In genomic region chr16:15185714-15186113, GRCm38 (mm10) we compare ENCODE assay signal across 25 mouse cellular contexts.
DNase-seq lines count a peak whose midpoint lies in the region; TF ChIP-seq lines count a peak whose summit lies in the region.
"Had no signal": no experiment of that assay in that cellular context is flagged by ENCODE, and none has a peak within 500 bp of the region (broad histone marks: within the 10 kb centered on the region; RNA-seq: fewer than 3 reads in every experiment).

No protein-coding gene starts in this region.

- H3K27me3 ChIP-seq in C2C12 (ENCODE audit: control insufficient read depth, insufficient read depth, insufficient read length), result no peaks in the 10 kb centered on the region
- H3K27me3 ChIP-seq: CH12.LX; embryonic facial prominence, embryonic 12.5 days; embryonic facial prominence, embryonic 15.5 days; forebrain, embryonic 13.5 days; hindbrain, embryonic 13.5 days; intestine, embryonic 15.5 days had no signal

- peak; percentile 44 for DNase-seq in 3134 (ENCODE audit: extremely low read depth, insufficient read length, low spot score)
- DNase-seq in thymus, postnatal 0 days (ENCODE audit: low spot score), result no peak
- DNase-seq in urinary bladder, postnatal 14 days (ENCODE audit: low spot score), result no peak
- DNase-seq in neural tube, embryonic 10.5 days (ENCODE audit: extremely low spot score, low spot score), result no peak
- DNase-seq: adrenal gland, adult 8-10 months; adrenal gland, postnatal 25 days; cerebellum, adult 11-12 months; cerebellum, adult 8-10 months; cerebellum, postnatal 10 days; cerebellum, postnatal 36 days; gastrocnemius, postnatal 10 days; gastrocnemius, postnatal 36 days; kidney, adult 18-20 months had no signal

- no peaks in the 10 kb centered on the region for H3K4me1 ChIP-seq in embryonic fibroblast, embryonic 13.5 days (ENCODE audit: control insufficient read depth, insufficient read depth, low read length)
- H3K4me1 ChIP-seq: embryonic facial prominence, embryonic 12.5 days; embryonic facial prominence, embryonic 15.5 days; forebrain, embryonic 10.5 days; forebrain, embryonic 13.5 days; hindbrain, embryonic 10.5 days; hindbrain, embryonic 13.5 days; intestine, embryonic 15.5 days had no signal

- no peaks in the 10 kb centered on the region for H3K79me3 ChIP-seq in C2C12 (ENCODE audit: low read depth)

- no peak overlapping the region for H3ac ChIP-seq in C2C12 (ENCODE audit: control insufficient read depth, insufficient read length, low read depth)

- TF ChIP-seq CTCF in C2C12 (IDR thresholded peaks at IDR 0.05; ENCODE audit: control insufficient read depth, insufficient read depth, insufficient read length), result no peak
- TF ChIP-seq CTCF in embryonic fibroblast, embryonic 13.5 days (IDR thresholded peaks at IDR 0.05; ENCODE audit: borderline replicate concordance, insufficient read depth, low read length), result no peak

- H3K4me3 ChIP-seq in C2C12 (ENCODE audit: insufficient read depth, poor library complexity, severe bottlenecking), result no peak overlapping the region
- H3K4me3 ChIP-seq in embryonic fibroblast, embryonic 13.5 days (ENCODE audit: insufficient read depth, low read length), result no peak overlapping the region
- H3K4me3 ChIP-seq: embryonic facial prominence, embryonic 12.5 days; embryonic facial prominence, embryonic 15.5 days; erythroblast, embryonic 14.5 days; forebrain, embryonic 10.5 days; forebrain, embryonic 13.5 days; hindbrain, embryonic 10.5 days; hindbrain, embryonic 13.5 days; intestine, embryonic 15.5 days had no signal

- H3K36me3 ChIP-seq in C2C12 (ENCODE audit: control insufficient read depth, insufficient read depth), result no peaks in the 10 kb centered on the region
- H3K36me3 ChIP-seq: embryonic facial prominence, embryonic 12.5 days; embryonic facial prominence, embryonic 15.5 days; forebrain, embryonic 10.5 days; G1E; hindbrain, embryonic 10.5 days; hindbrain, embryonic 13.5 days; intestine, embryonic 15.5 days had no signal

- no peaks in the 10 kb centered on the region for H3K79me2 ChIP-seq in C2C12 (ENCODE audit: control insufficient read depth, insufficient read depth)

- H3K27ac ChIP-seq in embryonic fibroblast, embryonic 13.5 days (ENCODE audit: insufficient read depth, low read length), result peak overlapping the region; percentile 51
- H3K27ac ChIP-seq: embryonic facial prominence, embryonic 12.5 days; embryonic facial prominence, embryonic 15.5 days; forebrain, embryonic 10.5 days; forebrain, embryonic 13.5 days; hindbrain, embryonic 10.5 days; hindbrain, embryonic 13.5 days; intestine, embryonic 15.5 days had no signal

- TF ChIP-seq POLR2A in embryonic fibroblast, embryonic 13.5 days (IDR thresholded peaks at IDR 0.05; ENCODE audit: low read depth, low read length), result no peak

TF ChIP-seq in C2C12, 6 proteins besides CTCF, POLR2A, EP300 and RAD21:
- TF ChIP-seq USF1 (IDR thresholded peaks at IDR 0.05; ENCODE audit: low read depth) (no peak), CEBPB (IDR thresholded peaks at IDR 0.05; ENCODE audit: low read depth) (peak; percentile 11)
